Mouse (Mus musculus) right cerebral cortex, adult 18-20 months (tissue): Measurements from ENCODE around the gene Ranbp1.

Experiments used
- DNase-seq: peaks from one replicate; pipeline ENCODE4 v3.0.0; 2022; ENCODE audit warnings: mixed read lengths

Gene Ranbp1

GRCm38 (mm10) chr16:18233919-18234670, 14.4 kb downstream of the Ranbp1 start:
- no peak for DNase-seq

GRCm38 (mm10) chr16:18233451-18233850, 15.1 kb downstream of the Ranbp1 start:
- DNase-seq = no peak

- no peak for DNase-seq
Observed at GRCm38 (mm10) chr16:18231451-18231850, 17.1 kb downstream of the Ranbp1 start.

GRCm38 (mm10) chr16:18231047-18231446, 17.5 kb downstream of the Ranbp1 start:
- no peak for DNase-seq

GRCm38 (mm10) chr16:18230617-18231016, 17.9 kb downstream of the Ranbp1 start:
- DNase-seq = no peak

GRCm38 (mm10) chr16:18229622-18230021, 18.9 kb downstream of the Ranbp1 start:
- peak; percentile 93 for DNase-seq

- DNase-seq = no peak
Observed at GRCm38 (mm10) chr16:18228856-18229255, 19.7 kb downstream of the Ranbp1 start.

- no peak for DNase-seq
Observed at GRCm38 (mm10) chr16:18227897-18228422, 20.6 kb downstream of the Ranbp1 start.

- no peak for DNase-seq
Observed at GRCm38 (mm10) chr16:18227187-18227586, 21.3 kb downstream of the Ranbp1 start.

GRCm38 (mm10) chr16:18222188-18222587, 26.3 kb downstream of the Ranbp1 start:
- no peak for DNase-seq

GRCm38 (mm10) chr16:18221543-18221898, 27.0 kb downstream of the Ranbp1 start:
- DNase-seq = no peak

GRCm38 (mm10) chr16:18220856-18221542, 27.5 kb downstream of the Ranbp1 start:
- DNase-seq = no peak

GRCm38 (mm10) chr16:18220001-18220400, 28.5 kb downstream of the Ranbp1 start:
- no peak for DNase-seq

- no peak for DNase-seq
Observed at GRCm38 (mm10) chr16:18218580-18218996, 29.9 kb downstream of the Ranbp1 start.

GRCm38 (mm10) chr16:18217579-18217978, 31.0 kb downstream of the Ranbp1 start, which contains the start of gene Ccdc188:
Gene Ccdc188 (plus strand): TSS chr16:18217879.
- no peak for DNase-seq

- no peak for DNase-seq
Observed at GRCm38 (mm10) chr16:18214858-18215257, 33.7 kb downstream of the Ranbp1 start.

GRCm38 (mm10) chr16:18213689-18214088, 34.8 kb downstream of the Ranbp1 start:
- DNase-seq = peak; percentile 68

GRCm38 (mm10) chr16:18211417-18212171, 36.9 kb downstream of the Ranbp1 start:
- peak; percentile 88 for DNase-seq

- peak; percentile 77 for DNase-seq
Observed at GRCm38 (mm10) chr16:18210701-18211416, 37.7 kb downstream of the Ranbp1 start.

- DNase-seq = no peak
Observed at GRCm38 (mm10) chr16:18203430-18204091, 45.0 kb downstream of the Ranbp1 start.

GRCm38 (mm10) chr16:18202061-18202460, 46.5 kb downstream of the Ranbp1 start:
- DNase-seq = no peak

- DNase-seq = no peak
Observed at GRCm38 (mm10) chr16:18201620-18202019, 46.9 kb downstream of the Ranbp1 start.
